In the genomic region with DNA sequence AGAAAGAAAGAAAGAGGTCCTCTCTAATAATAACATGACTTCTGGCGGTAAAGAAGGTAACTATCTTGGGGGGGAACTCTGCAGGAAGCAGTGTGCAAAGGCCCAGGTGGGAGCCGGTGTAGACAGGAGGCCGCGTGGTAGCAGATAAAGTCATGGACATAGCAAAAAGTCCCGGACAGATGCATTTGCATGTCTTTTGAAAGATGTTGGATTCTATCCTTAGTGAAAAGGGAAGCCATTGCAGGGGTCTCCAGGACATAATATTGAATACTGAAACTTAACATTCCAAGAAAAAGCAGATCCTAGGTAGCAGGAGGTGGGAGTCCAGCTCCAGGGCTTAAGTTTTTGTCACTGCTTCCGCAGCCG, we compare ENCODE assay signal across 8 mouse cellular contexts. TPM values are rescaled to one million over a fixed set of nuclear protein-coding genes. Genes with fewer than 3 reads are reported as not detected.
A peak's percentile ranks its signal among the peaks of the same experiment; 100 is the strongest.
DNase-seq lines count a peak whose midpoint lies in the region; ATAC-seq and TF ChIP-seq lines count a peak whose summit lies in the region.

No protein-coding gene starts in this region.

- peaks cover 8% of the 10 kb centered on the region; the same call in 1 of the 2 replicates for H3K4me1 ChIP-seq in cerebellum, adult 2 months (ENCODE audit: control insufficient read depth, insufficient read depth, low read length)
- H3K4me1 ChIP-seq in spleen, adult 2 months (ENCODE audit: control insufficient read depth, insufficient read depth, insufficient read length), result peaks cover 11% of the 10 kb centered on the region
- H3K4me1 ChIP-seq in limb, embryonic 13.5 days, result peaks cover 21% of the 10 kb centered on the region
- H3K4me1 ChIP-seq in stomach, embryonic 15.5 days, result peaks cover 14% of the 10 kb centered on the region

- no peak for TF ChIP-seq POLR2A in cerebellum, adult 2 months (IDR thresholded peaks at IDR 0.05; ENCODE audit: borderline replicate concordance, insufficient read depth, low read length)
- TF ChIP-seq POLR2A in spleen, adult 2 months (IDR thresholded peaks at IDR 0.05; ENCODE audit: low read depth, low read length), result no peak

- peak overlapping the region; percentile 71 for H3K4me3 ChIP-seq in cerebellum, adult 2 months (replicated peaks; ENCODE audit: insufficient read depth, low read depth, low read length)
- peak overlapping the region; percentile 63 for H3K4me3 ChIP-seq in spleen, adult 2 months (ENCODE audit: extremely low read depth, insufficient read depth, insufficient read length)
- peak overlapping the region; percentile 67 for H3K4me3 ChIP-seq in limb, embryonic 13.5 days
- peak overlapping the region; percentile 94 for H3K4me3 ChIP-seq in stomach, embryonic 15.5 days (replicated peaks)

- 31% methylated on average over 7 of the region's 7 CpGs for WGBS in cerebellum, adult 2 months
- 35% methylated on average over 7 of the region's 7 CpGs for WGBS in spleen, adult 2 months
- WGBS in limb, embryonic 13.5 days, result 38% methylated on average over 7 of the region's 7 CpGs
- WGBS in stomach, embryonic 15.5 days, result 33% methylated on average over 7 of the region's 7 CpGs

- no peaks in the 10 kb centered on the region for H3K27me3 ChIP-seq in cerebellum, adult 2 months (ENCODE audit: control insufficient read depth, insufficient read depth, low read length)
- no peaks in the 10 kb centered on the region for H3K27me3 ChIP-seq in spleen, adult 2 months (ENCODE audit: control insufficient read depth, insufficient read depth, low read length)
- no peaks in the 10 kb centered on the region for H3K27me3 ChIP-seq in limb, embryonic 13.5 days
- H3K27me3 ChIP-seq in stomach, embryonic 15.5 days (replicated peaks), result no peaks in the 10 kb centered on the region

- TF ChIP-seq CTCF in cerebellum, adult 2 months (IDR thresholded peaks at IDR 0.05; ENCODE audit: borderline replicate concordance, insufficient read depth, low read depth, low read length), result no peak
- no peak for TF ChIP-seq CTCF in spleen, adult 2 months (IDR thresholded peaks at IDR 0.05; ENCODE audit: extremely low read depth, insufficient read depth, insufficient read length, insufficient replicate concordance)

- H3K27ac ChIP-seq in cerebellum, adult 2 months (ENCODE audit: insufficient read depth, low read length), result no peak overlapping the region
- H3K27ac ChIP-seq in spleen, adult 2 months (ENCODE audit: insufficient read depth, low read length), result peak overlapping the region; percentile 55
- peak overlapping the region; percentile 73 for H3K27ac ChIP-seq in limb, embryonic 13.5 days
- H3K27ac ChIP-seq in stomach, embryonic 15.5 days, result peak overlapping the region; percentile 94

- DNase-seq in cerebellum, adult 2 months, result no peak
- no peak for DNase-seq in cerebellum, postnatal 14 days
- DNase-seq in spleen, adult 2 months (ENCODE audit: low read depth in 1 of 2, low spot score in 2 of 2), result no peak
- DNase-seq in spleen, adult 18-20 months, result no peak
- no peak for DNase-seq in layer of hippocampus, adult 9-10 months (ENCODE audit: low spot score)
- no peak for DNase-seq in layer of hippocampus, adult 9-11 months

- H3K36me3 ChIP-seq in spleen, adult 2 months (ENCODE audit: control insufficient read depth, insufficient read depth, low read length), result peaks cover 4% of the 10 kb centered on the region; the same call in 1 of the 2 replicates
- peaks cover 24% of the 10 kb centered on the region for H3K36me3 ChIP-seq in limb, embryonic 13.5 days
- 0 out of 2 replicates have a peak, but pooled peaks cover 11% of the 10 kb centered on the region for H3K36me3 ChIP-seq in stomach, embryonic 15.5 days

- H3K9me3 ChIP-seq in limb, embryonic 13.5 days, result no peaks in the 10 kb centered on the region
- H3K9me3 ChIP-seq in stomach, embryonic 15.5 days, result no peaks in the 10 kb centered on the region

- ATAC-seq in limb, embryonic 13.5 days (ENCODE audit: low FRiP score, low read depth), result no peak
- no peak for ATAC-seq in stomach, embryonic 15.5 days (ENCODE audit: insufficient read depth, low FRiP score, low read depth)

- peak overlapping the region; percentile 78 for H3K9ac ChIP-seq in limb, embryonic 13.5 days
- H3K9ac ChIP-seq in stomach, embryonic 15.5 days, result peak overlapping the region; percentile 38; the same call in 1 of the 2 replicates

- peak overlapping the region; percentile 93 for H3K4me2 ChIP-seq in limb, embryonic 13.5 days (replicated peaks)
- H3K4me2 ChIP-seq in stomach, embryonic 15.5 days, result peak overlapping the region; percentile 88

RNA-seq across cellular contexts. Expression of a gene that starts 0.5 kb away (rescaled TPM):
- 60.9 and 62.3 TPM in 2 replicates for polyA plus RNA-seq in cerebellum, adult 2 months (2012; rRNA removed)
- 57.8 and 79.8 TPM in 2 replicates for polyA plus RNA-seq in spleen, adult 2 months (2012; rRNA removed)
- 64.7 and 65.8 TPM in 2 replicates for polyA plus RNA-seq in limb, embryonic 13.5 days (2015; fragmentation: Nextera tagmentation; extraction: Ambion mirVana)
- 66.3 and 66.4 TPM in 2 replicates for polyA plus RNA-seq in stomach, embryonic 15.5 days (2015; fragmentation: Nextera tagmentation; extraction: Ambion mirVana)

RNA-seq across cellular contexts. Expression of a gene that starts 8.3 kb away (rescaled TPM):
- polyA plus RNA-seq in cerebellum, adult 2 months (2012; rRNA removed), result 0.13 and 0.15 TPM in 2 replicates
- polyA plus RNA-seq in spleen, adult 2 months (2012; rRNA removed), result 0.05 TPM in 1 of 2 replicates, not detected in the other
- 1.1 and 1.3 TPM in 2 replicates for polyA plus RNA-seq in limb, embryonic 13.5 days (2015; fragmentation: Nextera tagmentation; extraction: Ambion mirVana)
- polyA plus RNA-seq in stomach, embryonic 15.5 days (2015; fragmentation: Nextera tagmentation; extraction: Ambion mirVana), result 0.27 and 0.30 TPM in 2 replicates

RNA-seq across cellular contexts. Expression of a gene that starts 17.4 kb away (rescaled TPM):
- polyA plus RNA-seq in cerebellum, adult 2 months (2012; rRNA removed), result 0.62 and 0.86 TPM in 2 replicates
- polyA plus RNA-seq in spleen, adult 2 months (2012; rRNA removed), result 8.9 and 15.1 TPM in 2 replicates
- polyA plus RNA-seq in limb, embryonic 13.5 days (2015; fragmentation: Nextera tagmentation; extraction: Ambion mirVana), result 23.7 and 32.2 TPM in 2 replicates
- polyA plus RNA-seq in stomach, embryonic 15.5 days (2015; fragmentation: Nextera tagmentation; extraction: Ambion mirVana), result 22.9 and 23.9 TPM in 2 replicates

RNA-seq across cellular contexts. Expression of a gene that starts 21.4 kb away (rescaled TPM):
- 12.8 and 12.9 TPM in 2 replicates for polyA plus RNA-seq in cerebellum, adult 2 months (2012; rRNA removed)
- 21.1 and 27.5 TPM in 2 replicates for polyA plus RNA-seq in spleen, adult 2 months (2012; rRNA removed)
- 131 and 145 TPM in 2 replicates for polyA plus RNA-seq in limb, embryonic 13.5 days (2015; fragmentation: Nextera tagmentation; extraction: Ambion mirVana)
- polyA plus RNA-seq in stomach, embryonic 15.5 days (2015; fragmentation: Nextera tagmentation; extraction: Ambion mirVana), result 29.8 and 33.8 TPM in 2 replicates

RNA-seq across cellular contexts. Expression of a gene that starts 47.0 kb away (rescaled TPM):
- polyA plus RNA-seq in cerebellum, adult 2 months (2012; rRNA removed), result 5.2 and 8.4 TPM in 2 replicates
- polyA plus RNA-seq in spleen, adult 2 months (2012; rRNA removed), result 127 and 143 TPM in 2 replicates
- polyA plus RNA-seq in limb, embryonic 13.5 days (2015; fragmentation: Nextera tagmentation; extraction: Ambion mirVana), result 3.2 and 3.5 TPM in 2 replicates
- 9.6 and 12.7 TPM in 2 replicates for polyA plus RNA-seq in stomach, embryonic 15.5 days (2015; fragmentation: Nextera tagmentation; extraction: Ambion mirVana)
